Mouse (Mus musculus) CH12.LX (cell line): ENCODE data around the gene Serpina12.

Source experiments
- BHLHE40 ChIP-seq: IDR thresholded peaks from 2 replicates; pipeline ENCODE4 v1.6.1; 2011; ENCODE audit warnings: mild to moderate bottlenecking, low read depth, low read length, improper control_type of control experiment
- CHD1 ChIP-seq: IDR thresholded peaks from 2 replicates; pipeline ENCODE4 v1.6.1; 2012; ENCODE audit warnings: low read depth, low read length, improper control_type of control experiment, inconsistent platforms
- CHD2 ChIP-seq: IDR thresholded peaks from 2 replicates; pipeline ENCODE4 v1.6.1; 2011; ENCODE audit warnings: low read length, improper control_type of control experiment
- CTCF ChIP-seq, 2 experiments: IDR thresholded peaks in 1 of 2; conservative IDR thresholded peaks in 1 of 2; 2 replicates each; pipeline ENCODE4 v1.5.1; 2011 to 2012; ENCODE audit warnings: low read depth in 2 of 2, low read length in 2 of 2, improper control_type of control experiment in 1 of 2, inconsistent platforms in 1 of 2, mild to moderate bottlenecking in 1 of 2, moderate library complexity in 1 of 2
- GABPA ChIP-seq: IDR thresholded peaks from 2 replicates; pipeline ENCODE4 v1.6.1; 2012; ENCODE audit warnings: low read depth, low read length, improper control_type of control experiment, inconsistent platforms; ENCODE audit not compliant: insufficient replicate concordance
- MAX ChIP-seq: IDR thresholded peaks from 2 replicates; pipeline ENCODE4 v1.6.1; 2011; ENCODE audit warnings: low read length, improper control_type of control experiment
- MYC ChIP-seq: IDR thresholded peaks from 2 replicates; pipeline ENCODE4 v1.6.1; 2011; ENCODE audit warnings: low read depth, mild to moderate bottlenecking, improper control_type of control experiment, low read length
- POLR2A ChIP-seq: IDR thresholded peaks from 2 replicates; pipeline ENCODE4 v1.6.1; 2011; ENCODE audit warnings: low read depth, mild to moderate bottlenecking, improper control_type of control experiment, low read length
- POLR2AphosphoS2 ChIP-seq: IDR thresholded peaks from 2 replicates; pipeline ENCODE4 v1.6.1; 2011; ENCODE audit warnings: low read depth, low read length, improper control_type of control experiment
- SIN3A ChIP-seq: IDR thresholded peaks from 2 replicates; pipeline ENCODE4 v1.6.1; 2012; ENCODE audit warnings: low read length, improper control_type of control experiment, inconsistent platforms
- TCF12 ChIP-seq: IDR thresholded peaks from 2 replicates; pipeline ENCODE4 v1.6.1; 2014; ENCODE audit warnings: low read depth, mild to moderate bottlenecking, inconsistent platforms, low read length, improper control_type of control experiment
- ZKSCAN1 ChIP-seq: IDR thresholded peaks from 2 replicates; pipeline ENCODE4 v1.6.1; 2012; ENCODE audit warnings: low read depth, inconsistent platforms, low read length, improper control_type of control experiment, borderline replicate concordance

DNA sequence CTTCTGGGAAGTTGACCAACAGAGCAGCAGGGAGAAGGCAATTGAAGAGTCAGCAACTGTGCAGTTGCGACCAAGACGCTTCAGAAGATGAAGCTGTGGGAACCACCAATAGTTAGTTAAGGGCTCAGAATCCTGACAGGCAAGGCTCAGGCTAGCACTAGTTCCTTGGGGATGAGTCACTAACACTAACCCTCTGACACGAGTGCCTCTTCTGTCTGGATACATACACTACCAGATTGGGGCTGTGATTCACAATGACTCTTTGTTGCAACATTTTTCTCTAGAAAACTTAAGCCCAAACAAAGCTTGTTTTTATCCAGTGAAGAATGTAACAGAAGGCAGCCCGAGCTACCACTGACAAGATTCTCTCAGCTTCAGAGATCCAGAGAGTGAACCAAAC lies 20.8 kb upstream of the Serpina12 start:
- TF ChIP-seq CHD1 (no peak), CTCF (conservative IDR thresholded peaks at IDR 0.05 in 1 of 2, IDR thresholded peaks at IDR 0.05 in 1 of 2; ENCODE audit: low read depth in 2 of 2, low read length in 2 of 2) (no peak), ZKSCAN1 (no peak), POLR2AphosphoS2 (no peak), MAX (no peak), POLR2A (no peak), GABPA (no peak), BHLHE40 (no peak), MYC (no peak), CHD2 (no peak), TCF12 (no peak), SIN3A (no peak)
